Mouse (Mus musculus) layer of hippocampus, postnatal 14 days (tissue): ENCODE measurements around the gene Prg3. TPM values are rescaled to one million over a fixed set of nuclear protein-coding genes. Genes with fewer than 3 reads are reported as not detected.

Experiments
- DNase-seq, 2 experiments: peaks; one replicate each; pipeline ENCODE4 v3.0.0; 2021 to 2022; ENCODE audit warnings: low spot score in 2 of 2, mixed read lengths in 1 of 2
- total RNA-seq, 2 experiments: library from RNA; stranded (reverse); gene quantifications; 2 replicates each; pipeline ENCODE4 v1.2.3; 2021

Gene Prg3
- total RNA-seq, 2 experiments from 2014 or later = not detected

DNA sequence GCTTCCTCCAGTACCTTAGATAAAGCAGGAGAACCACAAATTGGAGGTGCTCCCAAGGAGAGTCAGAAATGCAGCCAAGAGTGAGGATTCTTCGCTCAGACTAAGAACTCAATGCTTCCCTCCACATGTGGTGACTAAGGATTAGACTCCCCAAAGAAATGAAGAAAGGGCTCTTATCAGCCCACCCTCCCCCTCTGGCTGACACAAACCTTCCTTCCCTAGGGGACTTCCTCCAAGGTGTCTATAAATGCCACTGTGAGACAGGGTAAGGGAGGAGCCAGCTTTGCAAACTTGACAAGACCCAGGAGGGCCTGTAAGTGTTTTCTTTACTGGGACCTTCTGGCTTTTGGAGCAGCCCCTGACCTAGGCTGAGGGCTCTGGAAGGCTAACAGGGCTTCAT, 7.8 kb upstream of the Prg3 start, which contains the start of gene Prg2:
Prg2 (plus strand) TSS at position 274 of the 400 bp plus-strand sequence.
- DNase-seq = no peak

- no peak for DNase-seq
Measured at GRCm38 (mm10) chr2:84996376-84996775, 8.4 kb downstream of the Prg3 start.

GRCm38 (mm10) chr2:84999486-85000181, 11.6 kb downstream of the Prg3 start:
- no peak for DNase-seq

DNA sequence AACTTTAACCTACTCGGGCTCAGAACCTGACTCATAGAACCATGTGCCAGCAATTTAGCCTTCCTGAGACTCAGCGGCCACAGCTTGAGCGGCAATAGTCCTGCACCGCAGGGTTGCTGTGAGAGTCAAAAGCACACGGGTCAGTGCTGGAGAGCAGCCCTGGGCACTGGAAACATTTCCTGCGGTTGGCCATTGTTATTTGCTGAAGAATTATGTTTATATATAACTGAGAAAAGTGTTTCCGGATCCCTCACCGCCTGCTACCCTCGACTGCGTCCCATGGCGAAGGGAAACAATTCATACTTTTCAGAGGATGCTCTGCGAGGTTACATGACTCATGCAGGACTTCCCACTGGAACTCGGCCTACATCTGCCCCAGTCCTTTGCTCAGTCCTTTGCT, 13.5 kb downstream of the Prg3 start:
- no peak for DNase-seq

DNA sequence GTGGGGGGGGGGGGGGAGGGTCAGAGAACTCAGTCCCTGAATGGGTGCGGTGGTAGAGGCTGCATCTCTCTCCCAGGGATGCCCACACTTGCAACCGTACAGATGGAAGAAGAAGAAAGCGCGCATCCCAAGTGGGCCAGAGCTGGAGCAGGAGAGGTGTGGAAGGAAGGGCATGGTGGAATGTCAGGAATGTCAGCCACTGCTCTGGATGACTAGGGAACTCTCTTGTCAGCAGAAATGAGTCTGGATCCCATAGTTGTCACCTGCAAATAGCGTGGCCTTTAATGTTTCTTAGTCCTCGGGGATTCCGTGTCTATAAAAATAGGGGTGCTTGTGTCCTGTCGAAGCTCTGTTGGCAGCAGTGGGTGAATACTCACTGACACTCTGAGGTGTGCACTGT, 14.6 kb downstream of the Prg3 start:
- DNase-seq = no peak

DNA sequence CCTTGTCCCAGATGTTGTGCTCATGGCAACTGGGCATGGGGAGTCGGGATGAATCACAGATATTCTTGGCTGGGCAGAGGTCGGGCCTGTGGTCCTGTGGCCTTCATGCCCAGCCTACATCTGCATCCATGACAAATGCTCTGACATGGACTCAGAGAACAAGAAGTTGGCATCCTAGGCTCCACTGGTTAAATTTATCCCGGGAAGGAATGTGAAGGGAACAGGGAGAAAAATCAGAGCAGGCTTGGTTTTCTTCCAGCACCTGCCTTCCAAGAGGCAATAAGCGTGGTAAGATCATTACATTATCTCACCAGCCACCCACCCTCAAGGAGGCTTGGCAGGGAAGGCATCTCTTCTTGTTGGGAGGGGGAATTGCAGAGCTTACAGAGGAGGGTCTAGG, 16.3 kb downstream of the Prg3 start:
- DNase-seq = peak in 1 of 2 experiments; percentile 29

DNA sequence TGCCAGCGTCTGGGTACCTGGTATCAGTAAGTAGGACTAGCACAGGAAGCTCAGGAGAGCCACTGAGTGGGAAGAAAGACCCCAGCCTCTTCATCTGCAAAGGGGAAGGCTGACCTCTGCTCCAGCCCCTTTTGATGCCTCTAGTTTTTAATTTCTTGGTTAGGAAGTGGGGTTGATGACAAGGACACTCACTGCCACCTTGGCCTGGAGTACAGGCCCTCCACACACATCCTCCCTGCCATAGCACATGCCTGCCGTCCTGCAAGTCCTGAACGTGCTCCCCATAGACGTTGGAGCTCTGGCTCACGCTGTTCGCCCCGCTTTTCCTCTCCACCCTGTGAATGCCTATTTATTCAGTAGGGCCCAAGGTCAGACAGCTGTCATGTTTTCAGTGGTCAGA, 18.6 kb downstream of the Prg3 start:
- no peak for DNase-seq

- no peak for DNase-seq
Measured at GRCm38 (mm10) chr2:85007729-85008128, 19.7 kb downstream of the Prg3 start.

DNA sequence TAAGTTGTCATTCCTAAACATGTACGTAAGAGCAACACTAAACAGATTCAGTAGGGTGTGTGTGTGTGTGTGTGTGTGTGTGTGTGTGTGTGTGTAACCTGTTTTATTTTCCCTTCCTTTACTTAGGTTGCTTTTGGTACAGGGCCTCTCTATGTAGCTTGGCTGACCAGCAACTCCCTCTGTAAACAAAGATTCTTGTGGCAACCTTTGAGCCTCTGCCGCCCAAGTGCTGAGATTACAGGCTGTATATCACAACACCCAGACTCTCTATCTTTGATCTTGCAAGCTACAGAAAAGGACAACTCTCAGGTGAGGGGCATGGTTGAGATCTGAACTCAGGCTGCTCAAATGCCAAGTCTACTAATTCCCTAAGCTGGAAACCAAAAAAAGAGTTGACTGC, 21.2 kb downstream of the Prg3 start:
- DNase-seq = no peak

DNA sequence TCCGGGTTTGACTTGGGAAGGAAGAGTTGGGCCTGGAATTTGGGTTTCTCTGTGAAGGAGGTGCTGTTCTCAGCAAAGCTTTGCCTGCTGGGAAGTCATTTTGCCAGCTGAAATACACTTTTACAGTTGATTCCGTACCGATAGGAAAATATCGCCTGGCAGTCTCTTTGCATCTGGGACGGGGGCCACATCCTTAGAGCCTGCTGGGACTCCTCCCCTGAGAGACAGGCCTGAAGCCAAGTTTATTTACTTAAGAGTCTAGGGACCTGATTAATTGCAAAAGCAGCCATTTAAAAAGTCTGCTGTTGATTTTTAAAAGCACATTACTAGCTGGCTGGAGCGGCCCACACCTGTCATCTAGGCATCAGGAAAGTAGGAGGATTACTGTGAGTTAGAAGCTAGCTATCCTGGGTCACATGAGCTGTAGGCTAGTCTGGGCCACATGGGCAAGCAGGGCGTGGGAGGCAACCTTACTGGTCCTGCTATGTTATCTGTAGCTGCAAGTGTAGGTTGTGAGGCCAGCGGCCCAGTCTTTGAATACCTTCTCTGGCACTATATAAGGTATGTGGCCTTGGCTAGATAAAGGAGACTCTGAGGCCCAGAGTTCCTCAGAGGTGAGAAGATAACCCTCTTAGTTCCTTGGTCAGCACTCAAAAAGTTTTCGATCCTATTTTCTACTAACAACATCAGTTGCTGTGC, 24.0 kb downstream of the Prg3 start:
- no peak for DNase-seq

DNA sequence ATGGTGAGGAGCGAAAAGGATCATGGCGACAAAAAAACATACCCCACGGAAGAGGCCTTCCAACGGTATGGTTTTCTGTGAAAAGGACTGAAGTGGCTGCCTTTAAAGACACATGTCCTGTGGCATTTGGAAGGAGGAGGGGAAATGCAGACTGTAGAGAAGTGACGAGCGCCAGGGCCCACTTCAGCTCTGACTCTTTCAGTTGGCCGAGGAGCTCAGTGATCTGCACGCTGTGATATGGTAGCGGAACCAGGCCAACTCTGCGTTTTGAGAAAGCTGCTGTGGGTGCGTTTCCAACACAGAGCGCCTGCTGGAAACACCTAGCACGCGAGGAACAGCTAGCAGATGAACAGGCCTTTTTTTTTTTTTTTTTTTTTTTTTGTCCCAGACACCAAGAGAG, 24.7 kb downstream of the Prg3 start:
- DNase-seq = peak in 1 of 2 experiments; percentile 50

DNA sequence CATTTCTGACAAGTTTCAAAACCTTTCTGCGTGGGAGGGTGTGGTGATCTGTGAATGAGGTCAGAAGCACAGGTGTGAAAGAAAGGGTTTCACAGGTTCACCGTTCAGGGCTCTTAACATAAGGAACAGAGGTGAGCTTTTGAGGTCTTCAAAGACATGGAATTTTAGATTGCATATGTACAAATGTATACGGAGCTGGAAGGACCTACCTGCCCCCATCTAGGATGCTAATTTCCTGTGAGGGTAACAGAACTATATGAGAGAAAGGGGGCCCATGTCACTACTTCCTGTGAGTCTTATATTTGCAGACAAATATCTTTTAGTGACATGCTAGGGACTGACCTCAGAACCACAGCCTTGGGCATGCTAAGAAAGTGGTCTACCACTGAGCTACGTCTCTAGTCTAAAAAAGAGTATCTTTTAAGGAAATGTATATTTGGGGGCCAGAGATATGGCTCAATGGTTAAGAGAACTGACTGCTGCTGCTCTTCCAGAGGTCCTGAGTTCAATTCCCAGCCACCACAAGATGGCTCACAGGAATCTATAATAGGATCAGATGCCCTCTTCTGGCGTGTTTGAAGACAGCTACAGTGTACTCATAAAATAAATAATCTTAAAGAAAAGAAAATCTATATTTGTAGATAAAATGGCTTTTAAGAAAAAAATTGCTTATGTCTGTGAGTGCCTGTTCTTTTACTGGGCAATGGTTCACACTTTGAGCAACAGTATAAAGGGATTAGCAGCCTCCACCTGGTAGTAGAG, 26.0 kb downstream of the Prg3 start:
- DNase-seq = no peak

GRCm38 (mm10) chr2:85014588-85014982, 26.6 kb downstream of the Prg3 start:
- DNase-seq = peak; percentile 56 to 72

- peak in 1 of 2 experiments; percentile 57 for DNase-seq
Measured at GRCm38 (mm10) chr2:85022043-85022442, 34.0 kb downstream of the Prg3 start.

DNA sequence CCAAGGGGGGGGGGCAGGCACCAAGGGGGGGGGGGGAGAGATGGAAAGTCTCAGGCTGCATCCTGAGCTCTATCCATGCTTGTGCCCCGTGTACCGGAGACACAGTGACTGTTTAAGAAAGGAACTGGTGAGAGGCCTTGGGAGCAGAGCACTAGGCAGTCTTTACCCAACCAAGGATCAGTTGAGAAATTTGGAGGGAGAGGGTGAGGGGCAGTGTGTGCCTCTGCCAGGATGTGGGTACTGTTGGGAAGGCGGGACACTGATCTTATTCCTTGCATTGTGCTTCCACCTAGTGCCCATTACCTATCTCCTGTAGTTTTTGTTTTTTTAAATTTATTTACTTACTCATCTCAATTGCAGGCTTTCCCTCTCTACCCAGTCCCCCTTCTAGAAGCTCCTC, 38.2 kb downstream of the Prg3 start:
- DNase-seq = no peak

DNA sequence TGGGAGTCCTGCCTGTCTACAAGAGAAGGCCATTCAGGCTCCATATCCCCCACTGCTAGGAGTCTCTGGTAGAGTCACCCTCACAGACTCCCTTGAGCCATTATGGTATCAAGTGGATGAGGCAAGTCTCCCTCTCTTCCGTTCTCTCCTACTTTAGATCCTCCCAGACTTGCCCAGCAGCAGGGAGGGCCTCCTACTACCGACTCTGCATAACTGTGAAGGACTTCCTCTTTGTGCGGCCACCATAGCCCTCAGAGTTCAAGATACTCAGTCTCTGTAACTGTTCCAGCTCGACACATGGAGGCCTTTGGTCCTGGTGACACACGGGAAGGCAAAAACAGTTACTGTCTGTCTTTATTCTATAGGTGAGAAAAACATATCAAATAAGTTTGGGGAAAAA, 39.3 kb downstream of the Prg3 start:
- no peak for DNase-seq

DNA sequence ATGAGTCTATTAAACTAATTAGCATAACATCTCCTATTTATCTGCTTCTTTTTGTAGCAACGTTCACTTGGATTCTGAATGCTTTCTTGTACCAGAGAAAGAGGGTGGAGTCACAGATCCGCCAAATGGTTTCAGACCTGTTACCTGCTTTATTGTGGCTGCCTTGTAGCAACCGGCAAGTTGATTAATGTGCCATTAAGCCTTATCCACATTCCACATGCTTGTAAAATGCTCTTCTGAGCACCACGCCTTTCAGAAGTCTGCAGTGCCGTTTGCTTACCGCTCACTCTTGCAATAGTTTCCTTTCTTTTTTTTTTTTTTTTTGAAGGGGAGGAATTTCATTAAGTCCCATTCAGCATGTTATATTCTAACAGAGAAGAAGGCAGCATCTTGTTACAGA, 41.9 kb downstream of the Prg3 start:
- no peak for DNase-seq

GRCm38 (mm10) chr2:85030989-85031388, 43.0 kb downstream of the Prg3 start:
- DNase-seq = no peak

- no peak for DNase-seq
Measured at GRCm38 (mm10) chr2:85033121-85033520, 45.1 kb downstream of the Prg3 start.

DNA sequence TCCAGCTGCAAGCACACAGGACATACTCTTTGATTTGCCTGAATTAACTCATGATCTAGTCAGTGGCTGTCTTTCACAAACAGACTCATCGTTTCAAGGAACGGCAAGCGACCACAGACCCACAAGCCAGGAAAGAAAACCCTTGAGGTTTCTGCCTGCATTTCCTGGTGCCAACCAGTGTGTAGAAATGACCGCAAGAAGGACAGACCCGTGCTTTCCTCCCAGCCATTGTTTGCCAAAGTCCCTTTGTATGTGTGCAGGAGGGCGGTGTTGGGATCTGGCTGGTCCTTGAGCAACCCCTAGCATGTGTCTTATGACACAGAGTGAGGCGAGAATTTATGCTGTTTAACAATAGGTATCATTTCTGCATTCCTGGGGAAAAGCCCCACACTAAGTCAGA, 46.2 kb downstream of the Prg3 start:
- no peak for DNase-seq

DNA sequence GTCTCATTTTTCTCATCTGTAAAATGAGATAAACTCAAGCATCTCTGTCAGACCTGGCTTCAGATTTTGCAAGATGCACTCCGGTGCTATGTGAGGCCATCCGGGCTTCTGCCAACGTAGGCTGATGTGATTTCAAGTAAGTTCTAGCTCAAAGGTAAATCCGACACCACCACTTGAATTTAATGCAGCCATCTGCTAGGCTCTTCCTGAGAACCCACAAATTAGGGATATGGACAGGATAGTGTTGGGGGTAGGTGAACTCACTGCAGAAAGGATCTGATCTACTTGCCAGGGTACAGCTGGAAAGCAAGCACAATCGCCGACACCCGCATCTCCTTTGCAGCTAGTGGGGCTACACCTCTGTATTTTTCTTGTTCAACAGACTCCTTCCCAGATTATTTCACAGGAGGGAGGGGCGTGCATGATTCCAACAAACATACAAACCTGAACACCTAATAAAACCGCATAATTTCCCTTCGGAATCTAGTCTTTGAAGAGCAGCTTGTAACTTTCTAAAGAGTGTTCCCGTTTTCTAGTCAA, 48.6 kb downstream of the Prg3 start:
- no peak for DNase-seq
